Mouse (Mus musculus) cerebellum, adult 9-10 months (tissue): ENCODE measurements around the gene Gad1.

Source experiments
- DNase-seq: peaks from one replicate; pipeline ENCODE4 v3.0.0; 2022

Gad1 gene

DNA sequence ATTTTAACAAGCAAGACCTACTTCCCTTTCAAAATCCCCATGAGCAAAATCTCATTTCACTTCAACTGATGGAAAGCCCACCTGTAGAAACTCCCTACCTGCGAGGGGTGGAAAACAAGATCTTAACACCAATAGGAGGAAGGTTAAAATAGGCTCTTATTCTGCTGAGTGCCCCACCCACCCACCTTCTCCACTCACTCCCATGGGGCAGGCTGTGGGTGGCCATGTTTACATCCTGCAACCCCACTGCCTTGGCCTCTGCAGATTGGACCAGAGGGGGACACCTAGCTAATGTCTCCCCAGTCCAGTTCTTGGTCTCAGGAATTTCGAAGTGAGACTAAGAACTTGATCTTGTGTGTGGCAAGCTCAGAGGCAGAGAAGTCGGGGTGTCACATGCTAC, 77.0 kb downstream of the Gad1 start:
- no peak for DNase-seq

DNA sequence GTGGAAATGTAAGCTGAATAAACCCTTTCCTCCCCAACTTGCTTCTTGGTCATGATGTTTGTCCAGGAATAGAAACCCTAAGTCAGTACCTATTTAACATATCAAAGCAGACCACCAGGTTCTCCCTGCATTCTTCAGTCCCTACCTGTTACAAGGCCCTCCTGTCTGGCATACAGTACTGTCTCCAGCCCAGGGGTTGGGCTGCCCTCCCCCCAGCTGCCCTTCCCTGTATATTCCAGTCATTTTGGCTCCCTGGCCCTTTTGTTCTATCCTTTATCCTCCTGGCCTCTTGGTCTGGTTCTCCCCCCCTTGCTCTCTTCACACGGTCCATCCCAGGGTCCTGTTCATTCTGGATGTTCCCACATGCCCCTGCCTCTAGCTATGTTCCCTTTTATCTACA, 78.4 kb downstream of the Gad1 start:
- no peak for DNase-seq

DNA sequence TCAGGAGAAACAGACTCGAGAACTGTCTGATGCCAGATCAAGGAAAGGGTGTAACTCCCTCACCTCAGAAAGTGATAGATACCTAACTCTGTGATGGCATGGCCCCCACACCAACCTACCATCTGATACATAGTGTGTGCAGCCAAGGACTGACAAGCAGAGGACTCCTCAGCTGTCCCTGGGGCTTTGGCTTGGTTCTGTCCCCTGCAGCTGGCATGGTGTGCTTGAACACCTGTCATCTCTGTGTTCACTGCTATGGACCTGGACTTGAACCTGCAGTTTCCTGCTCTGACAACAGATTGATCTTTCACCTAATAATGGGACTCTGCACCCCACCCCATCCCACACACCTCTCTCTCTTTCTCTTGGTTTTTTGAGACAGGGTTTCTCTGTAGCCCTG, 79.5 kb downstream of the Gad1 start:
- no peak for DNase-seq

DNA sequence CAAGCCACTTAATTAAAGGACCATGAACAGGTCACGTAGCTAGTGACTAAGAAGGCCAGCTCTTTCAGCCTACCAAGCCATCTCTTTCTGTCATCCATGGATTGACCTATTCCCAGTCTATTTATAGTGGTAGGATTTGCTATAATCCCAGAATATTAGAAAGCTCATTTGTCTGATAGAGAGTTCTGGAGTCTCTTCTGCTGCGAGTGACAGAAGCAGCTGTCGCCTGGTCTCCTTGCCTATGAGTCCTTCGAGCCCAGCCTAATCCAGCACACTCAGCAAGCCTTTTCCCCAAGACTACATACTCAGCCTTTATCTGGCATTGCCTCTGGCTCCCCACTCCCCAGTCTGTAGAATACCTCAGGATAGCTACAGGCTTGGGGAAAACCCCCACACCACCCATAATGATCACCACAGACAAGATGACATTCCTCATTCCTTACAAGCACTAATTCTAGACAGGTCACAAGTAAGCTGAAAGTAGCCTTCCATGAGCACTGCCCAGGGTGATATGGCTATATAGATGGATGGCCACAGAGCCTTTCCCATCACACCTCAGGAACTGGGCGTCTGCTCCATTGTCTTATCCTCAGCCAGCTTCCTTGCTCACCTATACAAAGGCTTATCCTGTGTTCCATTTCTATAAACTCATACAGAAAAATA, 81.3 kb downstream of the Gad1 start:
- no peak for DNase-seq

DNA sequence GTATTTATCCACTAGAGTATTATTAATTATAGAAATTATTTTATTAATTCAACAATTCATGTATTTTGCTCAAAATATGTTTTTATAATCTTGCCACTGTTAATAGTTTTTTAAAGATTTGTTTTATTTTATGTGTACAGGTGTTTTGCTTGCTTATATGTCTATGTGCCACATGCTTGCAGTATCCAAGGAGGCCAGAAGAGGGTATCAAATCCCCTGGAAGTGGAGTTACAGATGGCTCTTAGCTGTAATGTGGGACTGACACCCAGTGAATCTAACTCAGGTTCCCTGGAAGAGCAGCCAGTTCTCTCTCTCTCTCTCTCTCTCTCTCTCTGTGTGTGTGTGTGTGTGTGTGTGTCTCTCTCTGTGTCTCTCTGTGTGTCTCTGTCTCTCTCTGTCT, 88.1 kb downstream of the Gad1 start:
- DNase-seq = no peak

DNA sequence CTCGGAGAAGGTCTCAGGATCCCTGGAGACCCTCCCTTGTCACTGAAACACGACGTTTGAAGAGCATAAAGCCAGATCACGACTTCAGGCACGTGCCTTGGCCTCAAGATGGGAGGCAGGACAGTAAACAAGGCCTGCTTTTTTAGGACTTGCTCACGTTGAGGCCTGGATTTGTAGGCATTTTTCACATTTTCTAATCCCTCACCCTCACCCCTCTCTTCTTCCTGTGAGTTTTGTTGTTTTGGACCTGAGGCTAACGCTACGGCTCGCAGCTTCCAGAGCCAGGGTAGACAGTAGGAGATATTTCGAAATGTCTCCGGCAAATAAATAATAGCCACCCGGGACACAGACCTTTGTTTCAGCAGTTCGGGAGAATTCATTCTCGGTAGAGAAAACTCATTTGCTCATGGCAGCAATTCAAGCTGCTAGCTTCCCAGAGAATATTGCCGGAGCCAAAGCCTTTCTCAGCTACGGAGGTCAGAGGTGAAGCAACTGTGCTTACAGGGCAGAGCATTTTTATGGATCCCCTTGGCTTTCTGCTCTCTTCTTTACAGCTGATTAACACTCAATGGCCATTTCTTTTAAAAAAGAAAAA, 90.2 kb downstream of the Gad1 start:
- no peak for DNase-seq

DNA sequence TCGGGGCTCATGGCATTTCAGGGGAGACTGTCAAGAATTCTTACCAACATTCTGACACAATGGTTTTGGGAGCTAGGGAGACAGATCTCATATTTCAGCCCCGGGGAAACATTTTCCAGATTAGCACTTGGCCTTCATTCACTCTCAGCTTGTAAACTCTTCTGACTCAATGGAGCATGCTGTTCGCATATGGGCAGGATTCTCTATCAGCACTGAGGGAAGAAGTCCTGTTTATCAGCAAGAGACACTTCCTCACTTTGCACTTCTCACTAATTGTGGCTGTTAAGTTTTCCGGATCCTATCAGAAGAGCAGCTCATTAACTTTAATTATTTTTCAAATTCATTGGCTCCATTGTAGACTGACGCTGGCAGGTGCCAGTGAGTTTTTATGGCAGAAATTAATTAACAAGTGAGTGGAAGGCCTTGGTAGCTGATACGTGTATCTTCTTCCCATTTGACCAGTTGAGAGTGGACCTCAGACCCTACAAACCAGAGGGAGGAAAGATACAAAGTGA, 92.5 kb downstream of the Gad1 start:
- no peak for DNase-seq

DNA sequence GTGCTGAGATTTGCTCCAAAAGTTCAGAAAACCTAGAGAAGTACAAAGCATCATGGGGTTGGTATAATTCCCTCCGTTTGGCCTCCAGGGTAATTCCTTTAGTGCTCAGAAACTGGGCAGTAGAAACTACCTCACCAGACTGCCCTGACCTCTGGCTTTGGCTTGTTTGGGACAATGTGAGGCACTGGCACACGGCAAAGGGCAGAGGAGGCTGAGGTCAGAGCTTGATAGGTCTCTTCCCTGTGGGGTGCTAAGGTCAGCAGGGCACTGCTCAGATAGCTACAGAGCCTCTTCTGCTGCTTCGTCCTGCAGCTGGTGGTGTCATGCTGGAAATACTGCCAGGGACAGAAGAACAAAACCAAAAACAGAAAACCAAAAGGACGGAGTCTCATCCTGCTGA, 94.8 kb downstream of the Gad1 start:
- no peak for DNase-seq

DNA sequence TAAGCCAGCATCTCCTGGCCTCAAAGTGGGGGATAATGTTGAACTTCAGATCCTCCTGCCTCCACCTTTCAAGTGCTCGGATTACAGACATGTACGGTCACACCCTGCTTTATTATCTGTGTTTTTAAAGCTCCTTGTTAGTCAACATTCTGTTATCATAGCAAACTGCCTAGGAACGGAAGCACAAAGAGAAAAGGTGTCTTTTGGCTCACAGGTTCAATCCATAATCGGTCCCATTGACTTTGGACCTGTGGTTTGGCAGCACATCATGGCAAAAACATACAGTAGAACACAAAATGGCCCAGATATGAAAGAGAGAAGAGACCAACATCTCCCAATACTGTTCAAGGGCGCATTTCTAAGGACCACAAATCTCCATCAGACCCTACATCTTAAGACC, 95.4 kb downstream of the Gad1 start:
- DNase-seq = no peak

DNA sequence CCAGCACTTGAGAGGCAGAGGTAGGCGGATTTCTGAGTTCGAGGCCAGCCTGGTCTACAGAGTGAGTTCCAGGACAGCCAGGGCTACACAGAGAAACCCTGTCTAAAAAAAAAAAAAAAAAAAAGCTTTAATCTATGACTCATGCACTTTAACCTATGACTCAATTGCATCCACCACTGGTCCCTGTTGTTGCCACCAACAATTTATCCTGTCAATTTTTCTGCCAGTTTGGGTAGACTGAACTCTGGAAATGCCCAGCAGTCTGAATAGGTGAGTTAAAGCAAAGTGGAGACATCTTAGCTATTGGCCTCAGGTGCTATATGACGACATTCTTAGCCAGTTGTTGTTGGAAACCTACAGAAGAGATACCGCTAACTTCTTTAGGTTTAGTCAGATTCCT, 96.6 kb downstream of the Gad1 start:
- DNase-seq = no peak
